Mouse (Mus musculus) thymus, adult 18-20 months (tissue): Measurements from ENCODE around the gene Gga1.

ENCODE experiments used
- DNase-seq, 2 experiments: peaks; one replicate each; pipeline ENCODE4 v3.0.0; 2022; ENCODE audit warnings: mixed read lengths in 2 of 2

Gene Gga1

DNA sequence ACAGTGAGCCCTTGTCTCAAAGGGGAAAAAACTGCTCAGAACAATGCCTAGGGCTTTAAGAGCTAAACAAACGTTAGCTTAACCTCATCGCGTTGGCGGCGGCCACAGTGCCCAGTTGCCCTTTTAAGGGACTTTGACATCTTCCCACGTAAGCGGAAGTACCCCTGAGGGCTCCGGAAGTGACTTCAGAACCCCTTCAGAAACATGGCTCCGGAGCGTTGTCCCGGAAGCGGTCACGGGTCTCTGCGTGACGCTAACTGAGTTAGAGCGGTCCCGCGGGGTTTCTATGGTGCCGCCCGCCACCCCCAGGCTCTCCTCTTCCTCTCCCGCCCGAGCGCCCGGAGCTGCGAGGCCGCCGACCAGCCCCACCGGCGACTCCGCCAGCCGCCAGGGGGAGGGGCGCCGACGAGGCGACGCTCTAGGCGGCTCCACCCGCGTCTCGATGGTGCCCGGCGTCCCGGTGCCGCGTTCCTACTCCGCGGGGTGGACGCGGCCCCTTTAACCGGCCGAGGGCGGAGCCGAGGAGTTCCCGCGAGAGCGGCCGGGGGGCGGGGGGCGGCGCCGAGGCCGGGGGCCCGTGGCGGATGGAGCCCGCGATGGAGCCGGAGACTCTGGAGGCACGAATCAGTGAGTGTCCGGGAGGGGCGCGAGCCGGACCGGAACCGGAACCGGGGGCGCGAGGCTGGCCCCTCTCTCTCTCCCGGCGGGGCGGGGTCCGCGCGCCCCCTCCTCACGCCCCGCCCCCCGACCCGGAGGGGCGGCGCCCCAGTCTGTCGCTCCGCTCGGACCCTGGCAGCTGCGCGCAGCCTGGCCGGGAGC is at the start of gene Gga1:
Gene Gga1 (plus strand): TSS at position 200 of the 819 bp plus-strand sequence.
- DNase-seq: peak; percentile 79 to 89

DNA sequence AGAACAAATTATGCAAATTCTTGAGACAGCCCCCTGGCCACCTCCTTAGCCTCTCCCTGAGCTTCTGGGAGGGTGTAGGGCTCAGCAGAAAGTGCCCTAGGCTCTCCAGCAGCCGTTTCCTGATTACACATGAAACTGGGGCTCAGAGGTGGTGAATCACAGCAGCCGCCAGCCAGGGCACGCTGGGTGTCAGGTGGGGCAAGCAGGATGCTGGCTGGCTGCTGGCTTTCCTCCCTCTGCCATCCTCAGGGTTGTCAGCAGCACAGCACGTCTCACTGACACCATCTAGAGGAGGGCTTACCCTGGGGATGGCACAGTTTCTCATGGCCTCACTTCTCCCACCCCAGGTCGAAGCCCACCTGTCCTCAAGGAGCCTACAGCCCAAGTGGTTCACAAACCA is 48.7 kb upstream of the Gga1 start:
- DNase-seq: peak; percentile 52 to 57

DNA sequence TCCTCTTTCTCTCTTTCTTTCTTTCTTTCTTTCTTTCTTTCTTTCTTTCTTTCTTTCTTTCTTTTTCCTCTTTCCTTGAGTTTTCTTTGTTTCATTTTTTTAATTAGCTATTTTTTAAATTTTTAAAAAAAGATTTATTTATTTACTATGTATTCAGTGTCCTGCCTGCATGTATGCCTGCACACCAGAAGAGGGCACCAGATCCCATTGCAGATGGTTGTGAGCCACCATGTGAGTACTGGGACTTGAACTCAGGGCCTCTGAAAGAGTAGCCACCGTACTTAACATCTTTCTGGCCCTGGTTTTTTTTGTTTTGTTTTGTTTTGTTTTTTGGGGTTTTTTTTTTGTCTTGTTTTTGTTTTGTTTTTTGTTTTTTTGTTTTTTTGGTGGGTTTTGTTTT is 47.4 kb upstream of the Gga1 start:
- DNase-seq: no peak

DNA sequence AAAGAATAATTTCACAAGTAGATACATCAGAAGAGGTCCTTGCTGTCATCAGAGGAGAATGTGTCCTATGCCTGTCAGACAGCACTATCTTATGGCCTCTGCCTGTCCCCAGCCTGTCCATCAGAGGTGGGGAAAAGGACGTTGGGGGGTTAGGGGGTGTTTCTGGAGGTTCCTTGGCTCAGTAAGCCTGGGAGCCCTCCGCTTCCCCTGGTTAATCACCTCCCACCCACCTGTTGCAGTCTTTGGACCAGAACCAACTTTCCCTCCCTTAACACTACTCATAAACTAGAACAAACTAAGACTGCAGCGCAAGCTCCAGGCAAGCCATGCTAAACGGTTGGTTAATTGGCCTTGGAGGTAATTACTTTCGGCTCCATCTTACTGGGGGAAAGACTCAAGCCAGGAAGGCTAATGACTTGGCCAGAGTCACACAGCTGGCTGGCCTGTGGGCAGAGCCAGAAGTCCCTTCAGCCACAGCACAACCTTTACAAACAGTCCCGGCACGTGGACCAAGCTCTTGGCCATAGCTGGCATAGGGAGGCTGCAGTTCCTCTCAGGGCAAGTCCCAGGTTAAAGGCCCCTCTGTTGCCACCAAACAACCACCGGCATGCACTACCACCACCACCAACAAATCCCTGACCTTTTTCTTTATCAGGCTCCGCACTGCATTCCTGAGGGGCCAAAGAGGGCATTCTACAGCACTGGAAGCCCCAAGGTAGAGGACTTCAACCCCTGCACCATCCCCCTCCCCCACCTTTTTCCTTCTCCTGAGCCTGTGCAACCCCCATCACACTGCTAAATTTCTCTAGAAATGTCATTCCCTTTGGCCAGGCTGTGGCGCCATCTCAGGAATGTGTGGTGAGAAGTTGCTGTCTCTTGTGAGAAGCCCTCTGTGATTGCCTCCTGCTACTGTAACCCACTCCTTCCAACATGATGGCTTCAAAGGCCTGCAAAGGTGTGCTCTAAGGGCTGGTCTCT is 46.0 kb upstream of the Gga1 start:
- DNase-seq: no peak

DNA sequence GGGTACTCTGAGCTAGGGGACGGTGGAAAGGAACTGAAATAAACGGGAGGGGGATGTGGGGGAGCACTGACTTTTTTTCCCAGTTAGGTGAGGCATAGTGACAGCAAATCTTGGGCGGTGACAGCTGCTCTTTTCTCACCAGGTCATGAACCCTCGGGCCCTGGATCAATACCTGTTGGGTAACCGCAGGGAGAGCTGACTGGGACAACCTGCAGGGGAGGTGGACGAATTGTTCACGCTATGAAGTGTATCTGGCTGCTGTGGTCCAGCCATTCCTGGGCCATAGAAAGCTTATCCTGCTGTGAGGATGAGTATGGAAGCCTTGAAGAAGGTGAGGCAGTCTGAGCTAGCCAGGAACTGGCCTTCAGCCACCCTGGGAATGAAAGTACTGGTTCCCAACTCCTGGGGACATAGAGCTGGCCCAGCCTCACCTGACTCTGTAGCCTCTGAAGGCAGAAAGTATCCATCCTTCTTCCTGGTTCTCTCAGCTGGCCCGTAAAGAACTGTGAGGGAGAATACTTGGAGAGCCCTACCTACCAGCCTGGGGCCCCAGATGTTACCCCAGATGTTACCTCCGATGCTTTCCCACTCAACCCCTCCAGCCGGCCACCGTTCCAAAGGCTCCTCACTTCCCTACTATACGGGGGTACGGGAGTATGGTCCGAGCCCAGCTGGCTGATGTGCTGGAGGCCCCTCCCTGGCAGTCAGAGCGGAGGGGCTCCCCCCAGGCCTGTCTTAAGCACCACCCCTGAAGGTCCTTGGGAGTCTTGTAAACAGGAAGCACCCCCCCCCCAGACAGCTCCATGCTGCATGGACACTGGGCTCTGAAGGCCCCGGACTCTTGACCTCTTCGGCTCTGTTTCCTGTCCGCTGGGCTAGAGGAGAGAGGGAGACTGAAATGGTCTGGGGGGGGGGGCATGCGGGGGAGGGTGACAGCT is 45.0 kb upstream of the Gga1 start:
- DNase-seq: no peak

DNA sequence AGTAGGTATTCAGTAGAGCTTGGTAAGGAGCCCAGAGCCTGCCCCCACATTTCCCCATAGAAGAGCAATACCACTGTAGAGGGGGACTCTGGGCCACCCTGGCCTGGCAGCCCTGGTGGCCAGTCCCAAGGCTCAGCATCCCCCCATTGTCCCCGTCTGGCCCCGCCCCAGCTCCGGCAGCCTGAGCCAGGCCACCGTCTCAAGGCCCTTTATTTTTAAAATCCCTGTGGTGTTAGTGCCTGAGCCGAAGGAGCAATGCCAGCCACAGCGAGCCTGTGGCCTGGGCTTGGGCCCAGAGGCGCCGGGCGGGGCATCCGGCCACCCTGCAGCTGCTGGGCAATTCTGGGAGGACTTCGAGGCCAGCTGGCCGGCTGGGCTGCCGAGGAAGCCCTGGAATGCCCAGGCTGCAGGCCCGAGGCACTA is 44.3 kb upstream of the Gga1 start:
- DNase-seq: no peak

DNA sequence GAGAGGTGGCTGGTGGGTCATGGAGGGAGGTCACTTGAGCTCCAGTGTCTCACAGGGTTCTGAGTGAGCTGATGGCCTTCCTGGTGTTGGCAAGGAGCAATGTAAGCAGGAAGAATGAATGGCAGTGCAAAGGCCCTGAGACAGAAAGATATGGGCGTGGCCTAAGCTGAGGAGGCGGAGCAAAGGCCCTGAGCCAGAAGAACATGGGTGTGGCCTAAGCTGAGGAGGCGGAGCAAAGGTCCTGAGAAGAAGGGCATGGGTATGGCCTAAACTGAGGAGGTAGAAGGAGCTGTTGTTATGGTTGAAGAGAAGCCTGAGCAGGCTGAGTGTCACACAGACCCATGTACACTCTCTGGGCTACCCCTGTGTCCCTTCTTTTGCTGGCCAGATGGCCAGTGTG is 43.4 kb upstream of the Gga1 start:
- DNase-seq: no peak

DNA sequence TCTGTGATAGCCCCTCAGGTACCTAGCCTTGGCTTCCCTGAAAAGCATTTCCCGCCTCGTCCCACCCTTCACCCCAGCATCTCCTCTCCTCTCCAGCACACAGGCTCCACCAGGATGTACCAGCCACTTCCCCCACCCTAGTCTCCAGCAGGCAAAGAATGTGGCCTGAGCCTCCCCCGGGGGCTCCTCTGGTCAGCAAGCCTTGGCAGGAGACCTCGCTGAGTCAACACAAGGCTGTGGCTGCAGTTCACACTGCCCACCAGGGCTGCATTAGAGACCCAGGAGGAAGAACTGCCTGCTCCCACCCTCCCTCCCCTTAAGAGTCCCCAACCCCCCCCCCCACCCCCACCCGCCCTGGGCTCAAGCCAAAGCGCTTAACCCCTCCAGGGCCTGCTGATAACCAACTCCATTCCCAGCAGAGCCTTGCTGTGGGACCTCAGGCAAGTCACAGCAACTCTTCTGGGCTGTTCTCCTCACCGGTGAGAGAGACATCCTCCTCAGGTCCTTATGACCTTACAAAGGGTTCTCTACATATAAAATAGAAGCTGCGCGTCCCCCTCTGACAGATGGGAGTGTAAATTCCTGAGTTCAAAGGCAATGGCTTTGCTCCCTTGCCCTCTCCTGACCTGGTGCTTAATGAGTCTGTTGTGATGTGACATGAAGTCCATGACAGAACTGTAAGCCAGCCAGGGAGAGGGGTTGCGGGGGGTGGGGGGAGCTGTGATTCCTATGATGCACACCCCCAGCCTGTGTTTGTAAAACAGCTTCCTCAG is 42.6 kb upstream of the Gga1 start:
- DNase-seq: no peak

DNA sequence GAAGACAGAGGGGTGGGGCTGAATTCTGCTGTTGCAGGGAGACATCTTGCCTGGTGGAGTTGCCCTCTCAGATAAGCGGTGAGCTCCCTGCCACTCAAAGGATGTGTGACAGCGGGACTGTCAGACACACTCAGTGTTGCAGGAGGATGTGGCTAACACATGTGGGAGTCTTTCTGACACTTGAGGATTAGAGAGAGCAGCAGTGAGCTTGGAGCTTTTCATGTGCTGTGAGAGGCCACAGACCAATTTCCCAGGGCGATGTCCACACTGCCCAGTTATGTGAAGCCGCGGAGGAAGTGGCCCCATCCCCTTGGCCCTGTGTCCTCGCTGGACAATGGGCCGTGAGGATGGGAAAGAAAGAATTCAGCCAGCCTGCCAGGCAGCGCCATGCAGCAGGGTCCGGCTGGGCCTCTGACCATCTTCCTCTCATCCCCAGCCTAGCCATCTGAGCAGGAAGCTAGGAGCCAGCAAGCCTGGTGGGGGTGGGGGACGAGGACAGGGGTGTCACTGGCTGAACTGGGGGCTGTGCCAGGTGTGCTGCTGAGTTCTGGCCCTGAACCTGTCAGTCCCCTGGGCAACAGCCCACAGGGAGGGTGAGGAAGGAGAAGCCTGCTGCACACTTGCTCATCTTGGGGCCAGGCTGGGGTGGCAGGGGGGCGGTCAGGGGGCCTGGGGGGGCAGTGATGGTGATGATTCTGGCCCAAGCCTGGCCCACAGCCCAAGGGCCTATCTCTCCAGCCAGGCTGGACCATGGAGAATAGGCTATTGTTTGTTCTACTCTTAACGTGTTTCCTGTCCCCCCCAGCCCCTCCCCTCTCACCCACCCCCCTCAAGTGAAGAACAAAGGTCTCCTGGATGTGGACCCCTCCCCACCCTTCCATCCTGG is 41.5 kb upstream of the Gga1 start:
- no peak for DNase-seq

DNA sequence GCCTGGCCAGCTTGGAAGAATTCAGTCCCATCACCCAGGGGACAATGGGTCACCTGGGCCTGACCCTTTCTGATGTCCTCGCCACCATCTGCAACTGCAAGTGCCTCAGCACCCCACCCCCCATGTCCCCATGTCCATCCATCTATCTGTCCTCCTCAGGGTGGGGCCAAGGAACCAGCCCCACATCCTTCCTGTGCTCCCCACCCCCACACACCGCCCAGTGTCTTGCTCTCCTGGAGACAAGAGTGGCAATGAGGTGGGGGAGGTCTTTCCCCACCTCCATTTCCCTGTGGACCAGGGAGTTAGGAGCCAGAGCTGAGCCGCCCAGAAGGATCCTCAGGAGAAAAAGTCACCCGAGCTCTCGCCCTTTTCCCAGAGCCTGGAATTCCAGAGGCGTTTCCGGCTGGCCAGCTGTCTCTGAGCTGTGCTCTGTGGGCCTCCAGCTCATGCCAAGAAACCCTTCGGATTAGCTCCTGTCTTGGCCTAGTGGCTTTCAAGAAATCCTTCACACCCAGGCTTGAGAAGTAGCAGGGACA is 40.8 kb upstream of the Gga1 start:
- DNase-seq: no peak

DNA sequence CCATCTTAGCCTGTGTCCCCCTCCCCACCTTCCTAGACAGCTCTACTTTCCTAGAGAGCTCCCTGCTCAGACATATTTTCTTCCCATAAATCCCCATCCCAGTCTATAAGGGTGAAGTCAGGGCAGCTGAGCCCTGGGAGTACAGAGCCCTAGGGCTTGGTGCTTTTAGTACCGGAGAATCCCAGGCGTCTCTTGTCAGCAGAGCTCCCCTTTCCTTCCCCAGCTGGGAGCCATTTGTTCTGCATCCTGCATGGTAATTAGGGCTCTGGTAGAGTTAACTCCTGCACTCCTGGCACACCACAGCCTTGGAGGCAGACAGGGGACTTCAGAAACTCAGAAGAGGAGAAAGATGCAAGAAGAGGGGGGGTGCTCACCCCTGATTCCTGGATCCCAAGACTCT is 37.2 kb upstream of the Gga1 start:
- DNase-seq: no peak

DNA sequence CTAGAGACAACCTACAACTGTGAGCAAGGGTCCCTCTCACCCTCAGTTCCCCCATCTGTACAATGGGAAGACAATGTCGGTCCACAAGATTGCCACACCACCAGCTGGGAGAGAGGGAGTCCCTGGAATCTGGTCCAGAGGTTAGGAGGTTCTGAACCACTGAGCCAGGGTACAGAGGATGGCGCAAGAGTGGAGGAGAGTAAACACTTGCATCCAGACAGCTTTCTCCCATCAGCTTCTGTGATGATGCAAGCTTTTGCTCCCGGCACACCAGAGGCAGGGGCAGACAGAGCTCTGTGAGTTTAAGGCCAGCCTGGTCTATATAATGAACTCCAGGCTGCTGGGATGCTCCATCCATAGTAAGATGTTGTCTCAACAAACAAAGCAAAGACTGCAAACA is 36.7 kb upstream of the Gga1 start:
- no peak for DNase-seq

DNA sequence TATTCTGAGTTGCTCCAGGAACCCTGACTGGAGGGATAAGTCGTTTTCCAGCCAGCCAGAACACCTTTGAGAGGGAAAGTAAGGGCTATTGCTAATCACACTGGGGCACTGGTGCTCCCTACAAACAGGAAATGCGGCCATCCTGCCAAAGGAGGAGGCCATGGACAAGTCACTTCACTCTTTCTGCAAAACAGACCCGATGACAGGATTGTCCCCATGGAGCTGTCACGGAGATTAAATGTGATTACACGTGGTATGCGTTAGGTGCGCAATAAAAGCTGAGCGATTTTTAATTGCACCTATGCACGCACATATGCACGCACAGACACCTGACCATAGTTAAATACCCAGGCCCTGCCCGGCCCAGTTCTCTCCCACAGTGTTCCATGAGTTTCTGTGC is 36.2 kb upstream of the Gga1 start:
- DNase-seq: no peak

DNA sequence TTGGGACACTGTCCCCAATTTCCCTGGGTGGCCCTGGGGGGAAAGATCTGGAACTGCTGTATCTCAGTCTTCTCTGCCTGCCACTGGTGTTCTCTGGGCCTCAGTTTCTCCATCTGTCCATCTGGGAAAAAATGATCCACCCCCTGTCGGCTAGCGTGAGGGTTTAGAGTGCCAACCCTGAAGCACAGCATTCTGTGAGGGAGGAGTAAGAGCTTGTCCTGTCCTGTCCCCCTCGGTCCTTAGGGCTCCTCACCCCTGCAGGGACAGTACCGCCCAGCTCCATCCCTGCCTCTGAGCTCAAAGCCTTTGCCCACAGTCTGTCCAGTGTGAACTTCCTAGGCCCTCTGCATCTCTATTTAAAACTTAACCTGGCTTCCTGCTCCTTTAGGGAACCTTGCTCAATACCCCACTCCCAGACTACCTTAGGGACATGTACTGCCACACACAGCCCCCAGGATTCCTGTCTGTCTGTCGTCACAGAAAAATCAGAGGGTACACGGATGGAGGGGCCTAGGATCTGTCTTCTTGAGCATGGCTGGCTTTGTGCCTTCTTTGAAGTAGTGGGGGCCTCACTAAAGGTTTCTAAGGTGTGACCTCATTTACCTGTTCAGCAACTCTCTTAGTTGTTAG is 35.7 kb upstream of the Gga1 start:
- no peak for DNase-seq

DNA sequence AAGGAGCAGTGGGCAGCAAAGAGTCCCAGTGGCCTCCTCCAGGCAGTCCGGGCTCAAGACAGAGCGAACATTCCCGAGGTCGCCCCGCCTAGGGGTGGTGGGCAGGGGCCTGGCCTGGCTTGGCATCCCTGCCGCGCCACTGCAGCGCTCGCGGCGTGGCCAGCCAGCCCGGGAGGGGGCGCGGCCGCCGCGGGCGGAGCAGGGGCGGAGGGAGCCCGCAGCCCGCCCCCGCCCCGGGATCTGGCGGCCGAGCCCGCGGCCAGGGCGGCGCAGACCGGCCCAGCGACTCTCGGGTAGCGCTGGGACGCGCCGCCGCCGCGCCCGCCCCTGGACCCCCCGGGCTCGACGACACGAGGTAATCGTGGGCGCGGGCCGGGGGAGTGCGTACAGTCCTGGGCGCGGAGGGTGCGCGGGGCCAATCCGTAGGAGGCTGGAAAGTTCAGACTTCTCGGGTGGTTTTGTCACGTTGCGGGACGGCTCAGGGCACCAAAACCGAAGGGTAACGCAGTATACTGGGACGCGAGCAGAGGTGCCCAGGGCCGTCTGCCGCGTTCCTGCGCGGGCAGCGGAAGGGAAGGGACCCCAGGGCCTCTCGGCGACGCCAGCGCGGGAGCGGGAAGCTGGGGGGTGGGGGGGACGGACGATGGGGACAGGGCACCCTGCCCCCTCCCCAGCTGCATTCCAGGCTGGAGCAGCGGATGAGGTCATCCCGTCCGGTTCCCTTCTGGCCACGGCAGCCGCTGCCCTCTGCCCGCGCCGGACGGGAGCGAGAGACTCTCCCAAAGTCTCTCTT is 34.4 kb upstream of the Gga1 start, which contains the start of gene Cdc42ep1:
Gene Cdc42ep1 (plus strand): TSS at position 254 of the 793 bp plus-strand sequence.
- DNase-seq: no peak

DNA sequence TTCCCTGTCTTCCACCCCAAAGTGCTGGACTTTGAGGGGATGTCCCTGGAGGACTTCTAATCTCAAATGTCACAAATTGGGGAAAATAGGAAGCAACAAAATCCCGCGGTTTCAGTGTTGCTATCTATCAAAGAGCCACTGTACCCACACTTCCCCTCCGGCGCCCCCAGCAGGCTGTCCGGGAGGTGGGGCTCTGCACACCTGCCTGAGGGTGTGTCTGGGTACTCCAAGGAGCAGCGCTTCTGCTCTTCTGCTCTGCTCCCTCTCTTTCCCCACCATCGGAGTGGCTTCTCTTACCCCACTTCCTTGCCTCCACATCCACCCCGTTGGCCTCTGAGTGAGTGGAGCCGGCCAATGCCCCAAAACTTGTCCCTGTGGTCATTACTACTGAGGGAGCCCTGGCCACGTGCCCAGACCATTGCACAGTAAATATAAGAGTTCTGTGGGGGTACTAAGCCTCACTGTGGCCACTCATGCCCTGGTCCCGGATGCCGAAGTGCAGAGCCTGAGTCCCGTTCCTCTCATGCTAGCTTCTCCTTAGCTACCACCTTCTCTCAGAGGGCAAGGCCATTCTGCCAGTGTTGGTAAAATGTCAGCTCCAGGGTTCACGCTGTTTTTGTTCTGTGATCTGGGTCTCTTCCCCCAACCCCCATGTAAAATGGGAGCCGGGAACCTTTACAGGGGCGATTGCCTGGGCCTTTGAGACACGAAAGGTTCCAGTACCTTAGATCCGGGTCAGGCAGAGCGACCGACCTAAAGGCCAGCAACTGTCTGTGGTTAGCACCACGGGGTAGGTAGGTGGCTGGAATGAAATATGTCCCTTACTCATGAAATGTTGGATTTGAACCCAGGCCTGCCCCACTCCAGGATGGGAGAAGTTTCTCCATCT is 33.2 kb upstream of the Gga1 start:
- peak in 1 of 2 experiments; percentile 45 for DNase-seq

DNA sequence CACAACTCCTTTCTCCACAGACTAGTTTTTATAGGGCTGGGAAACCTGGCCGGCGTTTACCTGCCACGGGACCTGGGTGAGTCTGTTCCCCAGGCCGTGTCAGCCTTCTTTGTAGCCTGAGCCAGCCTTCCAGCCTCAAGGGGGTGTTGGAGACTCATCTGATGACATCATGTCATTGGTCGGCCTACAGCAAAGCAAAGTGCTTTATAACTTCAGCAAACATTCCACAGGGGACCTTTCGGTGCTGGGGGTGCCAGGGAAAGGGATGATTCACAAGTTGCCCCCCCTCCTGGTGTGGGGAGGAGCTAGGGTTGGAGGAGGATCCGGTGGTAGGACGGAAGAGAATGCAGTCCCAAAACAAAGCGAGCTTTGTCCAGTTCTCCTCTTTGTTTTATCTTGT is 32.2 kb upstream of the Gga1 start:
- DNase-seq: no peak

DNA sequence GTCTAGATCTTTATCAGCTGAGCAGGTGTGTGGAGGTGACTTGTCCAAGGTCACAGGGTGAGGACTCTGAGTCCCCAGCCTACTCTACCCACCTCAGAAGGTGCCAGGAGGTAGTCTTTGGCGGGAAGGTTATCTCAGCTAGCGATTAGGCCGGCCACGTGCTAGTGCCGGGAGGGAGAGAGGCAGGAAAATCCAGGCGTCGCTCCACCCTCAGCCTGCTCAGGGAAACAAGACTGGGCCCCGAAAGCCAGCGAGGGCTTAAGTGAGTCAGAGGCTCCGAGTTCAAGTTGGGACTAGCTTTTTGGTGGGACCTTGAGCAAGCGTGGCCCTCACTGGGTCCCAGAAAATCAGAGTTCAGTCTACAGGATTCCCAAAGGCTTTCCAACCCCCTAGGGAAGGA is 31.7 kb upstream of the Gga1 start:
- DNase-seq: no peak
